Mouse (Mus musculus): ENCODE data around the gene Raver2.

GRCm38 (mm10) chr4:101144790-101145189, 76.0 kb downstream of the Raver2 start:
- TF ChIP-seq CTCF (IDR thresholded peaks at IDR 0.05) (no peak), POLR2A (IDR thresholded peaks at IDR 0.05; ENCODE audit: insufficient read depth, low read depth, low read length) (no peak)

Data from heart, adult 2 months (tissue).